Mouse (Mus musculus): ENCODE results near the gene C6. TPM values are rescaled to one million over a fixed set of nuclear protein-coding genes. Genes with fewer than 3 reads are reported as not detected.

Gene C6
- polyA plus RNA-seq, 1 experiment from 2014 or later, result not detected

Other genes starting within 250 kb of the C6 start
- gene Mroh2b, start 171.6 kb downstream of the C6 start, polyA plus RNA-seq (2015; fragmentation: Nextera tagmentation; extraction: Ambion mirVana), result not detected in 2 replicates